Mouse (Mus musculus) ES-E14 (cell line): ENCODE results near the gene Tmem184b.

Source experiments
- HCFC1 ChIP-seq: IDR thresholded peaks from 2 replicates; pipeline ENCODE4 v1.6.1; 2012; ENCODE audit warnings: low read length, inconsistent platforms, borderline replicate concordance; ENCODE audit not compliant: insufficient read depth
- MAFK ChIP-seq: IDR thresholded peaks from 2 replicates; pipeline ENCODE4 v1.6.1; 2014; ENCODE audit warnings: mild to moderate bottlenecking, low read depth, low read length, inconsistent platforms; ENCODE audit not compliant: insufficient read depth
- ZC3H11A ChIP-seq: IDR thresholded peaks from 2 replicates; pipeline ENCODE4 v1.6.1; 2012; ENCODE audit warnings: low read depth, mild to moderate bottlenecking, inconsistent platforms, low read length, borderline replicate concordance

DNA sequence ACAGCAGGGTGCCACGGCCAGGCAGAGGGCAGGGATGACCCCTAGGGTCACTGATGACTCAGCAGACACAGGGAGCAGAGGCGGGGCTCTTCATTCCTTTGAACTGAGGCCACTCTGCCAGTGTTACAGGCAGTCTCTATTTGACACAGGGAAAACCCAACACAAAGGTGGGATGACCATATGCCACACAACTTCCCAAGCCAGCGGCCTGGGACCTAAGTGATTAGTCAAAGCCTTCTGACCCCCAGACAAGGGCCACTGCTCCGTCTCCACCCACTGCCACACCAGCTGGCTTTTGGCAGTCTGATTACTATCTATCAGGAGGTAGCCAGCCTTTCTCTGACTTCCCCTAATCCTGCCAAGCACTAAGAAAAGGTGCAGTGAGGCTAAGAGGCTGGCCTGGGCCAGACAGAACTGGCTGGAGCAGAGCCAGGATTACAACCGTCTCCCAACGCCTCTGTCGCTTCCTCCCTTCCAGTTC lies 31.9 kb upstream of the Tmem184b start:
- TF ChIP-seq MAFK (peak; percentile 46; the same call in 1 of the 2 replicates), HCFC1 (no peak), ZC3H11A (no peak)
